Comparison of ENCODE assay signal across 8 mouse cellular contexts in genomic region chr1:61377070-61377469, GRCm38 (mm10).
DNase-seq lines count a peak whose midpoint lies in the region; ATAC-seq and TF ChIP-seq lines count a peak whose summit lies in the region.

No protein-coding gene starts in this region.

- no peak overlapping the region for H3K4me3 ChIP-seq in ES-E14 (ENCODE audit: insufficient read depth in 1 of 2, low read depth in 1 of 2, low read length in 2 of 2, poor library complexity in 1 of 2, severe bottlenecking in 1 of 2)
- H3K4me3 ChIP-seq in bone marrow, adult 2 months (replicated peaks; ENCODE audit: control insufficient read depth, low read depth, low read length), result no peak overlapping the region
- H3K4me3 ChIP-seq in embryonic fibroblast, embryonic 13.5 days (ENCODE audit: insufficient read depth, low read length), result no peak overlapping the region
- no peak overlapping the region for H3K4me3 ChIP-seq in lung, embryonic 15.5 days

- in situ Hi-C loops in ES-E14 (cut with MboI; ENCODE audit: low sequenced_read_pairs in 2 of 2, unreplicated experiment in 2 of 2), result loop anchor here in 1 of 2 experiments (25.0 kb wide), 1 partner anchor 385 kb away; no protein-coding TSS in a partner anchor

- H3K27me3 ChIP-seq in lung, embryonic 15.5 days, result no peaks in the 10 kb centered on the region

- no peak for ATAC-seq in lung, embryonic 15.5 days (ENCODE audit: borderline replicate concordance, extremely low read depth, low FRiP score, low TSS enrichment)
- ATAC-seq in monocyte, adult 5-6 weeks (replicated peaks; ENCODE audit: insufficient number of reproducible peaks, low FRiP score, low TSS enrichment, poor library complexity, severe bottlenecking), result no peak

- peaks cover 0 to 2% of the 10 kb centered on the region in 2 experiments; a peak in 1 of 4 replicates for H3K4me1 ChIP-seq in ES-E14 (ENCODE audit: control insufficient read depth in 2 of 2, insufficient read depth in 2 of 2, low read length in 2 of 2, poor library complexity in 1 of 2)
- no peaks in the 10 kb centered on the region; the same call in 1 of the 2 replicates for H3K4me1 ChIP-seq in bone marrow, adult 2 months (ENCODE audit: control insufficient read depth, insufficient read depth, low read length)
- H3K4me1 ChIP-seq in embryonic fibroblast, embryonic 13.5 days (ENCODE audit: control insufficient read depth, insufficient read depth, low read length), result no peaks in the 10 kb centered on the region
- peaks cover 7% of the 10 kb centered on the region for H3K4me1 ChIP-seq in lung, embryonic 15.5 days

- 4% methylated on average over 7 of the region's 7 CpGs for WGBS in bone marrow, adult 2 months
- WGBS in lung, embryonic 15.5 days, result 3% methylated on average over 7 of the region's 7 CpGs

- no peaks in the 10 kb centered on the region for H3K9me3 ChIP-seq in ES-E14 (ENCODE audit: control insufficient read depth, insufficient read depth, low read depth, low read length)
- H3K9me3 ChIP-seq in lung, embryonic 15.5 days, result no peaks in the 10 kb centered on the region

- no peak overlapping the region for H3K9ac ChIP-seq in ES-E14 (ENCODE audit: insufficient read depth, low read depth, low read length, poor library complexity, severe bottlenecking)
- no peak overlapping the region for H3K9ac ChIP-seq in lung, embryonic 15.5 days

- H3K4me2 ChIP-seq in lung, embryonic 15.5 days, result peak overlapping the region; percentile 31

- TF ChIP-seq CTCF in bone marrow, adult 2 months (IDR thresholded peaks at IDR 0.05; ENCODE audit: control insufficient read depth, insufficient read depth, low read length), result peak; percentile 68
- TF ChIP-seq CTCF in embryonic fibroblast, embryonic 13.5 days (IDR thresholded peaks at IDR 0.05; ENCODE audit: borderline replicate concordance, insufficient read depth, low read length), result peak; percentile 51

- H3K36me3 ChIP-seq in ES-E14 (ENCODE audit: control insufficient read depth, insufficient read depth, low read length, poor library complexity, severe bottlenecking), result no peaks in the 10 kb centered on the region
- H3K36me3 ChIP-seq in lung, embryonic 15.5 days, result no peaks in the 10 kb centered on the region

- intact Hi-C loops in heart, postnatal 10 days (cut with DNase I), result loop anchor here (1.0 to 10.0 kb wide), 6 partner anchors 260 to 1585 kb away; partner anchors contain the start of gene Pard3b

- H3K27ac ChIP-seq in ES-E14 (ENCODE audit: insufficient read depth, low read depth, low read length, poor library complexity, severe bottlenecking), result no peak overlapping the region
- H3K27ac ChIP-seq in bone marrow, adult 2 months (ENCODE audit: control insufficient read depth, insufficient read depth, low read depth, low read length, poor library complexity), result no peak overlapping the region
- H3K27ac ChIP-seq in embryonic fibroblast, embryonic 13.5 days (ENCODE audit: insufficient read depth, low read length), result no peak overlapping the region
- H3K27ac ChIP-seq in lung, embryonic 15.5 days, result no peak overlapping the region

- peak; percentile 68 for DNase-seq in ES-E14 (ENCODE audit: low read depth, low spot score)
- DNase-seq in heart, postnatal 10 days, result peak; percentile 75 to 84
- peak; percentile 58 to 89 for DNase-seq in kidney, postnatal 36 days
- peak; percentile 70 for DNase-seq in retina, postnatal 7 days (ENCODE audit: low read depth, low spot score)

- TF ChIP-seq POLR2A in bone marrow, adult 2 months (IDR thresholded peaks at IDR 0.05; ENCODE audit: borderline replicate concordance, control insufficient read depth, low read depth, low read length), result no peak
- no peak for TF ChIP-seq POLR2A in embryonic fibroblast, embryonic 13.5 days (IDR thresholded peaks at IDR 0.05; ENCODE audit: low read depth, low read length)

TF ChIP-seq in ES-E14, 5 proteins besides CTCF, POLR2A, EP300 and RAD21:
- TF ChIP-seq ZC3H11A (IDR thresholded peaks at IDR 0.05; ENCODE audit: borderline replicate concordance, low read depth, low read length), result peak; percentile 75; the same call in 1 of the 2 replicates
- no peak for TF ChIP-seq HCFC1 (IDR thresholded peaks at IDR 0.05; ENCODE audit: borderline replicate concordance, insufficient read depth, low read length)
- peak; percentile 41; the same call in 1 of the 2 replicates for TF ChIP-seq MAFK (IDR thresholded peaks at IDR 0.05; ENCODE audit: insufficient read depth, low read depth, low read length)
- TF ChIP-seq ZNF384 (IDR thresholded peaks at IDR 0.05; ENCODE audit: low read depth, low read length), result peak; percentile 99
- no peak for TF ChIP-seq CHD2 (IDR thresholded peaks at IDR 0.05; ENCODE audit: low read depth, low read length)
